Mouse (Mus musculus): ENCODE measurements around the gene Ttll4. TPM values are rescaled to one million over a fixed set of nuclear protein-coding genes. Genes with fewer than 3 reads are reported as not detected.
A peak's percentile ranks its signal among the peaks of the same experiment; 100 is the strongest.

The Ttll4 gene
- polyA plus RNA-seq, 1 experiment from 2014 or later = 29.3 TPM

- no peak for ATAC-seq (ENCODE audit: insufficient number of reproducible peaks, insufficient read depth, low FRiP score, low TSS enrichment)
- Histone ChIP-seq H3K9me3 (no peaks in the 10 kb centered on the region), H3K27me3 (no peaks in the 10 kb centered on the region), H3K4me2 (replicated peaks) (peak overlapping the region; percentile 77), H3K4me3 (peak overlapping the region; percentile 43), H3K27ac (no peak overlapping the region), H3K4me1 (peaks cover 17% of the 10 kb centered on the region; the same call in 1 of the 2 replicates), H3K36me3 (no peaks in the 10 kb centered on the region), H3K9ac (0 out of 2 replicates have a peak overlapping the region, but pooled peaks have one; percentile 55)
- 34% methylated on average over 5 of the region's 5 CpGs for WGBS
Observed at GRCm38 (mm10) chr1:74712461-74713098, 51.0 kb downstream of the Ttll4 start.

- no peak within 1 kb of the TSS for H3K27ac ChIP-seq
- peak within 1 kb of the TSS; percentile 43 for H3K4me3 ChIP-seq
- ATAC-seq (ENCODE audit: insufficient number of reproducible peaks, insufficient read depth, low FRiP score, low TSS enrichment) = peak; percentile 75
- peak within 1 kb of the TSS; percentile 77 for H3K4me2 ChIP-seq (replicated peaks)
- 4% methylated on average over 35 of the region's 35 CpGs for WGBS
- peaks cover 17% of the 10 kb centered on the region; the same call in 1 of the 2 replicates for H3K4me1 ChIP-seq
- peak within 1 kb of the TSS; percentile 55 for H3K9ac ChIP-seq
- no peaks in the 10 kb centered on the region for H3K36me3 ChIP-seq
- H3K9me3 ChIP-seq = no peaks in the 10 kb centered on the region
- no peaks in the 10 kb centered on the region for H3K27me3 ChIP-seq
Observed at GRCm38 (mm10) chr1:74713099-74713858, 51.7 kb downstream of the Ttll4 start, which contains the start of gene Cyp27a1. Gene Cyp27a1, plus strand, starts transcription at chr1:74713574.

- H3K27ac ChIP-seq = no peak overlapping the region
Observed at GRCm38 (mm10) chr1:74713859-74714730, 52.5 kb downstream of the Ttll4 start.

GRCm38 (mm10) chr1:74714967-74715366, 53.4 kb downstream of the Ttll4 start:
- no peak overlapping the region for H3K4me3 ChIP-seq
- WGBS = 24% methylated on average over 2 of the region's 2 CpGs
- no peaks in the 10 kb centered on the region for H3K36me3 ChIP-seq
- H3K9ac ChIP-seq = no peak overlapping the region
- H3K4me2 ChIP-seq (replicated peaks) = peak overlapping the region; percentile 77
- no peaks in the 10 kb centered on the region for H3K9me3 ChIP-seq
- 0 out of 2 replicates have a peak overlapping the region, but pooled peaks have one; percentile 60 for H3K27ac ChIP-seq
- H3K27me3 ChIP-seq = no peaks in the 10 kb centered on the region
- peaks cover 17% of the 10 kb centered on the region; the same call in 1 of the 2 replicates for H3K4me1 ChIP-seq
- no peak for ATAC-seq (ENCODE audit: insufficient number of reproducible peaks, insufficient read depth, low FRiP score, low TSS enrichment)

More at GRCm38 (mm10) chr1:74713859-74714730, 52.5 kb downstream of the Ttll4 start:
- 19% methylated on average over 12 of the region's 12 CpGs for WGBS
- H3K9ac ChIP-seq = peak overlapping the region; percentile 55
- peak overlapping the region; percentile 77 for H3K4me2 ChIP-seq (replicated peaks)
- H3K36me3 ChIP-seq = no peaks in the 10 kb centered on the region
- H3K27me3 ChIP-seq = no peaks in the 10 kb centered on the region
- H3K4me3 ChIP-seq = peak overlapping the region; percentile 43
- peaks cover 17% of the 10 kb centered on the region; the same call in 1 of the 2 replicates for H3K4me1 ChIP-seq
- no peaks in the 10 kb centered on the region for H3K9me3 ChIP-seq
- ATAC-seq (ENCODE audit: insufficient number of reproducible peaks, insufficient read depth, low FRiP score, low TSS enrichment) = no peak

GRCm38 (mm10) chr1:74715468-74715867, 53.9 kb downstream of the Ttll4 start:
- 0 out of 2 replicates have a peak, but pooled peaks have one; percentile 24 for ATAC-seq (ENCODE audit: insufficient number of reproducible peaks, insufficient read depth, low FRiP score, low TSS enrichment)
- Histone ChIP-seq H3K4me1 (peaks cover 17% of the 10 kb centered on the region; the same call in 1 of the 2 replicates), H3K36me3 (no peaks in the 10 kb centered on the region), H3K4me2 (replicated peaks) (peak overlapping the region; percentile 15), H3K4me3 (no peak overlapping the region), H3K27me3 (no peaks in the 10 kb centered on the region), H3K9ac (no peak overlapping the region), H3K27ac (peak overlapping the region; percentile 60; the same call in 1 of the 2 replicates), H3K9me3 (no peaks in the 10 kb centered on the region)
- 20% methylated on average over 5 of the region's 5 CpGs for WGBS

GRCm38 (mm10) chr1:74715886-74716285, 54.3 kb downstream of the Ttll4 start:
- no peak overlapping the region for H3K9ac ChIP-seq
- H3K9me3 ChIP-seq = no peaks in the 10 kb centered on the region
- no peak overlapping the region for H3K4me3 ChIP-seq
- no peaks in the 10 kb centered on the region for H3K36me3 ChIP-seq
- H3K4me1 ChIP-seq = peaks cover 17% of the 10 kb centered on the region; the same call in 1 of the 2 replicates
- no peak for ATAC-seq (ENCODE audit: insufficient number of reproducible peaks, insufficient read depth, low FRiP score, low TSS enrichment)
- peak overlapping the region; percentile 60; the same call in 1 of the 2 replicates for H3K27ac ChIP-seq
- 62% methylated on average over 6 of the region's 6 CpGs for WGBS
- no peaks in the 10 kb centered on the region for H3K27me3 ChIP-seq
- peak overlapping the region; percentile 15; the same call in 1 of the 2 replicates for H3K4me2 ChIP-seq (replicated peaks)

- Histone ChIP-seq H3K9ac (no peak overlapping the region), H3K27ac (no peak overlapping the region), H3K4me3 (no peak overlapping the region), H3K4me2 (replicated peaks) (no peak overlapping the region), H3K27me3 (no peaks in the 10 kb centered on the region), H3K4me1 (peaks cover 13% of the 10 kb centered on the region; the same call in 1 of the 2 replicates), H3K36me3 (no peaks in the 10 kb centered on the region), H3K9me3 (no peaks in the 10 kb centered on the region)
- 61% methylated on average over 8 of the region's 8 CpGs for WGBS
- no peak for ATAC-seq (ENCODE audit: insufficient number of reproducible peaks, insufficient read depth, low FRiP score, low TSS enrichment)
Observed at GRCm38 (mm10) chr1:74718113-74718512, 56.6 kb downstream of the Ttll4 start.

GRCm38 (mm10) chr1:74719281-74719680, 57.7 kb downstream of the Ttll4 start:
- H3K4me2 ChIP-seq (replicated peaks) = no peak overlapping the region
- no peaks in the 10 kb centered on the region for H3K27me3 ChIP-seq
- H3K4me1 ChIP-seq = peaks cover 11% of the 10 kb centered on the region; the same call in 1 of the 2 replicates
- no peaks in the 10 kb centered on the region for H3K9me3 ChIP-seq
- no peak overlapping the region for H3K9ac ChIP-seq
- no peak overlapping the region for H3K27ac ChIP-seq
- no peak for ATAC-seq (ENCODE audit: insufficient number of reproducible peaks, insufficient read depth, low FRiP score, low TSS enrichment)
- no peaks in the 10 kb centered on the region for H3K36me3 ChIP-seq
- no peak overlapping the region for H3K4me3 ChIP-seq
- 67% methylated on average over 3 of the region's 3 CpGs for WGBS

GRCm38 (mm10) chr1:74721657-74722056, 60.1 kb downstream of the Ttll4 start:
- Histone ChIP-seq H3K27ac (no peak overlapping the region), H3K9me3 (no peaks in the 10 kb centered on the region), H3K9ac (no peak overlapping the region), H3K4me1 (no peaks in the 10 kb centered on the region; the same call in 1 of the 2 replicates), H3K4me2 (replicated peaks) (no peak overlapping the region), H3K36me3 (no peaks in the 10 kb centered on the region), H3K27me3 (no peaks in the 10 kb centered on the region), H3K4me3 (no peak overlapping the region)
- 66% methylated on average over 6 of the region's 6 CpGs for WGBS
- ATAC-seq (ENCODE audit: insufficient number of reproducible peaks, insufficient read depth, low FRiP score, low TSS enrichment) = no peak

GRCm38 (mm10) chr1:74723748-74724147, 62.2 kb downstream of the Ttll4 start:
- Histone ChIP-seq H3K27ac (no peak overlapping the region), H3K4me1 (no peaks in the 10 kb centered on the region; the same call in 1 of the 2 replicates), H3K9me3 (no peaks in the 10 kb centered on the region), H3K4me2 (replicated peaks) (no peak overlapping the region), H3K27me3 (no peaks in the 10 kb centered on the region), H3K4me3 (no peak overlapping the region), H3K36me3 (no peaks in the 10 kb centered on the region), H3K9ac (no peak overlapping the region)
- no peak for ATAC-seq (ENCODE audit: insufficient number of reproducible peaks, insufficient read depth, low FRiP score, low TSS enrichment)
- WGBS = 75% methylated on average over 2 of the region's 2 CpGs

GRCm38 (mm10) chr1:74726114-74726513, 64.6 kb downstream of the Ttll4 start:
- no peak overlapping the region for H3K9ac ChIP-seq
- H3K4me2 ChIP-seq (replicated peaks) = no peak overlapping the region
- H3K4me1 ChIP-seq = no peaks in the 10 kb centered on the region; the same call in 1 of the 2 replicates
- 71% methylated on average over 5 of the region's 5 CpGs for WGBS
- H3K27ac ChIP-seq = no peak overlapping the region
- H3K27me3 ChIP-seq = no peaks in the 10 kb centered on the region
- H3K9me3 ChIP-seq = no peaks in the 10 kb centered on the region
- ATAC-seq (ENCODE audit: insufficient number of reproducible peaks, insufficient read depth, low FRiP score, low TSS enrichment) = no peak
- H3K4me3 ChIP-seq = no peak overlapping the region
- H3K36me3 ChIP-seq = no peaks in the 10 kb centered on the region

Measured in embryonic facial prominence, embryonic 12.5 days (tissue).